Mouse (Mus musculus) hindbrain, embryonic 14.5 days (tissue): ENCODE data around the gene Pnma1. TPM values are rescaled to one million over a fixed set of nuclear protein-coding genes. Genes with fewer than 3 reads are reported as not detected.
A peak's percentile ranks its signal among the peaks of the same experiment; 100 is the strongest.

ENCODE experiments used
- ATAC-seq: fragments of 200-750 bp; cut with Nextera tagmentation; 2 replicates; pipeline ENCODE4 v1.8.0; 2017; ENCODE audit warnings: moderate number of reproducible peaks, mild to moderate bottlenecking, moderate TSS enrichment, moderate library complexity; ENCODE audit not compliant: low FRiP score
- DNase-seq: peaks from one replicate; pipeline ENCODE4 v3.0.0-alpha.2; 2015; ENCODE audit warnings: low spot score
- H3K27ac ChIP-seq: fragments of 300-500 bp; sonication (generic); 2 replicates; pipeline ENCODE4 v1.5.1; 2014; ENCODE audit warnings: mild to moderate bottlenecking, moderate library complexity
- H3K27me3 ChIP-seq: fragments of 300-500 bp; sonication (generic); 2 replicates; pipeline ENCODE4 v1.6.1; 2014; ENCODE audit warnings: mild to moderate bottlenecking, low read length, mixed read lengths; ENCODE audit not compliant: control insufficient read depth, insufficient read depth
- H3K36me3 ChIP-seq: fragments of 300-500 bp; sonication (generic); replicated peaks from 2 replicates; pipeline ENCODE4 v1.6.1; 2014; ENCODE audit not compliant: control insufficient read depth, insufficient read depth
- H3K4me1 ChIP-seq: fragments of 300-500 bp; sonication (generic); replicated peaks from 2 replicates; pipeline ENCODE4 v1.6.1; 2014; ENCODE audit warnings: antibody characterized with exemption, low read length, mixed read lengths; ENCODE audit not compliant: control insufficient read depth, insufficient read depth
- H3K4me2 ChIP-seq: fragments of 300-500 bp; sonication (generic); replicated peaks from 2 replicates; pipeline ENCODE4 v1.6.1; 2014; ENCODE audit warnings: mild to moderate bottlenecking, moderate library complexity
- H3K4me3 ChIP-seq: fragments of 300-500 bp; sonication (generic); replicated peaks from 2 replicates; pipeline ENCODE4 v1.5.1; 2014; ENCODE audit warnings: mild to moderate bottlenecking, low read length
- H3K9ac ChIP-seq: fragments of 300-500 bp; sonication (generic); 2 replicates; pipeline ENCODE4 v1.6.1; 2014
- H3K9me3 ChIP-seq: fragments of 300-500 bp; sonication (generic); 2 replicates; pipeline ENCODE4 v1.6.1; 2016; ENCODE audit warnings: low read length; ENCODE audit not compliant: control insufficient read depth
- WGBS: fragments of 180-500 bp; shearing (Covaris S2); extraction: QIAGEN DNeasy Blood & Tissue Kit; methylation state at CpG from one replicate; pipeline ENCODE4 v1.1.7; 2014; 5-methylcytosine and 5-hydroxymethylcytosine counted together
- polyA plus RNA-seq: library from polyadenylated mRNA; unstranded; fragments of >200 nt; fragmentation: Nextera tagmentation; extraction: Ambion mirVana; gene quantifications from 2 replicates; pipeline ENCODE4 v1.2.1, GENCODE M21; 2014

Gene Pnma1
- polyA plus RNA-seq, 1 experiment from 2014 or later: 3.2 TPM

DNA sequence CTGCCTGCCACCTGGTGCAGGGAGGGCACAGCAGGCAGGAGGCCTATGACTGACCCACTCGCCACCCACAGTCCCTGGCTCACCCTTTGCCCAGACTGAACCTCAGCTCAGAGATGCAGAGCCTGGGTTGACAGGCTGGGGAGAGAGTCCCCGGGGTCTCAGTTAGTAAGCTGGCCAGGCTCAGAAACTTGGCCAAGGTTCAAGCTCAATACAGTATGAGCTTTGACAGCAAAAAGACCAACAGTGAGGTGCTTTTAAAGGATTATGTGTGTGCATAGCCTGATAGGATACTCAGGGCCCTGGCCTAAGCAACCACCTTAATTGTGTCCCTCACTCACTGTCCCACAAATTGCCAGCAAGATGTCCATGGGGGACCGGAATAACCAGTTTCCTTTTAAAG lies 31.8 kb upstream of the Pnma1 start:
- ATAC-seq: no peak
- Histone ChIP-seq H3K9ac (no peak overlapping the region), H3K4me3 (no peak overlapping the region), H3K27ac (peak overlapping the region; percentile 68; the same call in 1 of the 2 replicates), H3K4me2 (no peak overlapping the region), H3K27me3 (no peaks in the 10 kb centered on the region), H3K9me3 (no peaks in the 10 kb centered on the region), H3K4me1 (peaks cover 52% of the 10 kb centered on the region), H3K36me3 (no peaks in the 10 kb centered on the region)
- DNase-seq: no peak
- 60% methylated on average over 3 of the region's 3 CpGs for WGBS

GRCm38 (mm10) chr12:84178652-84179445 lies 30.6 kb upstream of the Pnma1 start:
- Histone ChIP-seq H3K4me2 (no peak overlapping the region), H3K4me3 (no peak overlapping the region), H3K9me3 (no peaks in the 10 kb centered on the region), H3K27me3 (no peaks in the 10 kb centered on the region), H3K27ac (no peak overlapping the region), H3K9ac (no peak overlapping the region), H3K4me1 (peaks cover 56% of the 10 kb centered on the region), H3K36me3 (peaks cover under 1% of the 10 kb centered on the region; the same call in 1 of the 2 replicates)
- 73% methylated on average over 10 of the region's 10 CpGs for WGBS
- DNase-seq: no peak
- ATAC-seq: no peak

- Histone ChIP-seq H3K9me3 (no peaks in the 10 kb centered on the region), H3K4me1 (peaks cover 56% of the 10 kb centered on the region), H3K36me3 (peaks cover 9% of the 10 kb centered on the region), H3K27ac (no peak overlapping the region), H3K9ac (no peak overlapping the region), H3K4me2 (no peak overlapping the region), H3K27me3 (no peaks in the 10 kb centered on the region), H3K4me3 (no peak overlapping the region)
- DNase-seq (no peak), ATAC-seq (no peak)
- 54% methylated on average over 1 of the region's 1 CpGs for WGBS
Observed at GRCm38 (mm10) chr12:84178052-84178451, 29.8 kb upstream of the Pnma1 start.

DNA sequence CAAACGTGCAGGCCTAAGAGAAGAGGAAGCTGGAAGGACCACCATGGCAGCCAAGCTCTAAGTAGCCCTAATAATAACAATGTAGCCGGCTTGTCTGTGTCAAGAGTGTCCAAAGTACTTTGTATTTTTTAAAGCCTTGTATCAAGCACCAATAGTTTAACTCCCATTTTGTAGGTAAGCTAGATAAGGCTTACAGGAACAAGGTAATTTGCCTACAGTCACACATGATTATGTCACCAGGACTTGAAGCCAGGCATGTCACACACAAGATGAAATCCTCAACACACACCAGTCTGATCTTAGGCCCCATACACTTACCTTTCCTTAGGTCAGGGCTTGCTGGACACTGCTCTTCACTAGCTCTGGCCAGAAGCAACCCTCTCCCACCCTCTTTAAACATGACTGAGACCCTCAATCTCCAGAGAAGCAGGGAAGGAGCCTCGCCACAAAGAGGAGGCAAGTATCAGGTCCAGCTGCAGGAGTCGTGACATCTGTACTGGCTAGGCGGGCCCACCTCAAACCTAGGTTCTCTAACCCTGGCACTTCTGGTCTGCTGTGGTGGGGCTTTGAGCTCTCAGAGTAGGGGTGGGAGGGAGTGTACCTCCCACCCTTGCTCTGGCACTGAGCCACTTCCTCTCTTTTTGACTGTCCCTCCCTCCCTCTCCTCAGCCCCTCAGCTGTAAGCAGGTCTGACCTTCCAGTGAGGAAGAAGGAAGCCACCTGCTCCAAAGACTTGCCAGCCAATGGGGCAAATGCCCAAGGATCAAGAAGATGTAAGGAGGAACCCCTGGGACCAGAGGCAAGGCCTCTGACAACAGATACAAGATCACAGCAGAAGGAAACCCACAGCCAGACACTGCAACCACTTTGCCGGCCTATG lies 28.8 kb upstream of the Pnma1 start:
- H3K36me3 ChIP-seq: peaks cover 14% of the 10 kb centered on the region
- peak overlapping the region; percentile 65; the same call in 1 of the 2 replicates for H3K9ac ChIP-seq
- H3K9me3 ChIP-seq: no peaks in the 10 kb centered on the region
- peaks cover 56% of the 10 kb centered on the region for H3K4me1 ChIP-seq
- WGBS: 36% methylated on average over 6 of the region's 6 CpGs
- no peak for ATAC-seq
- H3K27me3 ChIP-seq: no peaks in the 10 kb centered on the region
- H3K27ac ChIP-seq: peak overlapping the region; percentile 96
- no peak overlapping the region for H3K4me3 ChIP-seq
- H3K4me2 ChIP-seq: peak overlapping the region; percentile 71; the same call in 1 of the 2 replicates
- no peak for DNase-seq

- H3K27me3 ChIP-seq: no peaks in the 10 kb centered on the region
- peaks cover 47% of the 10 kb centered on the region for H3K4me1 ChIP-seq
- ATAC-seq (no peak; the same call in 1 of the 2 replicates), DNase-seq (peak; percentile 55)
- H3K4me2 ChIP-seq: peak overlapping the region; percentile 71
- H3K4me3 ChIP-seq: peak overlapping the region; percentile 38
- H3K9ac ChIP-seq: peak overlapping the region; percentile 65
- WGBS: 5% methylated on average over 13 of the region's 13 CpGs
- H3K9me3 ChIP-seq: no peaks in the 10 kb centered on the region
- peak overlapping the region; percentile 96 for H3K27ac ChIP-seq
- H3K36me3 ChIP-seq: peaks cover 21% of the 10 kb centered on the region
Observed at GRCm38 (mm10) chr12:84176126-84176769, 28.0 kb upstream of the Pnma1 start.

GRCm38 (mm10) chr12:84175659-84176061 lies 27.4 kb upstream of the Pnma1 start:
- H3K4me3 ChIP-seq: peak overlapping the region; percentile 38
- peak overlapping the region; percentile 65 for H3K9ac ChIP-seq
- peak; percentile 84 for ATAC-seq
- H3K27ac ChIP-seq: peak overlapping the region; percentile 96
- under 1% methylated on average over 20 of the region's 20 CpGs for WGBS
- no peaks in the 10 kb centered on the region for H3K9me3 ChIP-seq
- H3K27me3 ChIP-seq: no peaks in the 10 kb centered on the region
- H3K36me3 ChIP-seq: peaks cover 27% of the 10 kb centered on the region
- peak; percentile 79 for DNase-seq
- peak overlapping the region; percentile 71 for H3K4me2 ChIP-seq
- H3K4me1 ChIP-seq: peaks cover 41% of the 10 kb centered on the region

DNA sequence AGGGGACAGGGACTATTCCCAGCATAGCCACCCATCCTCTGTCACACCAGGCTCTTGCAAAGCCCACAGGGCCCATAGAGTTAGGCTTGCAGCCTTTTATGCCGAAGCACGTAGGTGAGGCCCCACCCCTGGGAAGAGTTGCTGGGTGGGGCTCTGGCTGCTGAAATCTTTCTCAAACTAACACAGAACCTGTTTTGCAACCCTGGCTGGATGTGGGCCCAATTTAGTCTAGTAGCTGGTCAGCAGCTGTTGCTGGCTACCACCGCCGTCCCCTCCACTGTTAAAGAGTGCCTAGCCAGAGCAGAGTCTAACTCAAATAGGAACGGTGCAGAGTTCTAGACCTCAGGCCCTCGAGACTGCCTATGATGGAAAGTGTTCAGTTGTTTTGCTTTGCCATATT lies 26.6 kb upstream of the Pnma1 start:
- H3K36me3 ChIP-seq: peaks cover 27% of the 10 kb centered on the region
- ATAC-seq (no peak), DNase-seq (no peak)
- no peak overlapping the region for H3K27ac ChIP-seq
- no peak overlapping the region for H3K9ac ChIP-seq
- peaks cover 33% of the 10 kb centered on the region for H3K4me1 ChIP-seq
- 83% methylated on average over 6 of the region's 6 CpGs for WGBS
- no peaks in the 10 kb centered on the region for H3K9me3 ChIP-seq
- no peaks in the 10 kb centered on the region for H3K27me3 ChIP-seq
- 0 out of 2 replicates have a peak overlapping the region, but pooled peaks have one; percentile 71 for H3K4me2 ChIP-seq
- no peak overlapping the region for H3K4me3 ChIP-seq

- no peak for DNase-seq
- WGBS: 84% methylated on average over 9 of the region's 9 CpGs
- Histone ChIP-seq H3K9ac (no peak overlapping the region), H3K27me3 (no peaks in the 10 kb centered on the region), H3K4me1 (peaks cover 33% of the 10 kb centered on the region), H3K27ac (no peak overlapping the region), H3K4me2 (no peak overlapping the region), H3K4me3 (no peak overlapping the region), H3K9me3 (no peaks in the 10 kb centered on the region), H3K36me3 (peaks cover 27% of the 10 kb centered on the region)
- no peak for ATAC-seq
Observed at GRCm38 (mm10) chr12:84174190-84174811, 26.0 kb upstream of the Pnma1 start.
